Mouse (Mus musculus) urinary bladder, postnatal 36 days (tissue): ENCODE measurements around the gene Kcng4.

Source experiments
- DNase-seq, 2 experiments: peaks; one replicate each; pipeline ENCODE4 v3.0.0; 2022; ENCODE audit warnings: low spot score in 2 of 2, mixed read lengths in 1 of 2

Kcng4 gene

GRCm38 (mm10) chr8:119635378-119635777 lies at the start of gene Kcng4:
Kcng4 (minus strand) TSS chr8:119635680.
- DNase-seq: no peak

GRCm38 (mm10) chr8:119679184-119679583 lies 43.7 kb upstream of the Kcng4 start:
- no peak for DNase-seq

GRCm38 (mm10) chr8:119678138-119678843 lies 42.8 kb upstream of the Kcng4 start:
- DNase-seq: no peak

GRCm38 (mm10) chr8:119676389-119676788 lies 40.9 kb upstream of the Kcng4 start:
- DNase-seq: peak; percentile 84 to 90

- DNase-seq: no peak
These were observed 40.0 kb upstream of the Kcng4 start for GRCm38 (mm10) chr8:119675457-119675856.

GRCm38 (mm10) chr8:119673976-119674555 lies 38.6 kb upstream of the Kcng4 start:
- DNase-seq: no peak

- peak in 1 of 2 experiments; percentile 49 for DNase-seq
These were observed 35.1 kb upstream of the Kcng4 start for GRCm38 (mm10) chr8:119670419-119671091.

- DNase-seq: no peak
These were observed 33.8 kb upstream of the Kcng4 start for GRCm38 (mm10) chr8:119669284-119669683.

- no peak for DNase-seq
These were observed 33.0 kb upstream of the Kcng4 start for GRCm38 (mm10) chr8:119668447-119668846.

- no peak for DNase-seq
These were observed 30.9 kb upstream of the Kcng4 start, which contains the start of gene Wfdc1 for GRCm38 (mm10) chr8:119666219-119666951. Wfdc1 (plus strand) TSS chr8:119666365.

- DNase-seq: no peak
These were observed 29.8 kb upstream of the Kcng4 start for GRCm38 (mm10) chr8:119665270-119665669.

GRCm38 (mm10) chr8:119663440-119663839 lies 28.0 kb upstream of the Kcng4 start:
- DNase-seq: no peak

GRCm38 (mm10) chr8:119661892-119662291 lies 26.4 kb upstream of the Kcng4 start:
- DNase-seq: no peak

GRCm38 (mm10) chr8:119661081-119661480 lies 25.6 kb upstream of the Kcng4 start:
- peak in 1 of 2 experiments; percentile 64 for DNase-seq

GRCm38 (mm10) chr8:119656709-119657464 lies 21.4 kb upstream of the Kcng4 start:
- DNase-seq: no peak

GRCm38 (mm10) chr8:119651324-119651723 lies 15.8 kb upstream of the Kcng4 start:
- no peak for DNase-seq

- DNase-seq: no peak
These were observed 11.4 kb upstream of the Kcng4 start for GRCm38 (mm10) chr8:119646846-119647245.

- no peak for DNase-seq
These were observed 10.7 kb upstream of the Kcng4 start for GRCm38 (mm10) chr8:119646197-119646596.

GRCm38 (mm10) chr8:119644981-119645597 lies 9.6 kb upstream of the Kcng4 start:
- no peak for DNase-seq

GRCm38 (mm10) chr8:119644429-119644960 lies 9.0 kb upstream of the Kcng4 start:
- no peak for DNase-seq

- no peak for DNase-seq
These were observed 7.5 kb upstream of the Kcng4 start for GRCm38 (mm10) chr8:119642960-119643359.
